ENCODE assay signal across 21 mouse cellular contexts in the genomic region with DNA sequence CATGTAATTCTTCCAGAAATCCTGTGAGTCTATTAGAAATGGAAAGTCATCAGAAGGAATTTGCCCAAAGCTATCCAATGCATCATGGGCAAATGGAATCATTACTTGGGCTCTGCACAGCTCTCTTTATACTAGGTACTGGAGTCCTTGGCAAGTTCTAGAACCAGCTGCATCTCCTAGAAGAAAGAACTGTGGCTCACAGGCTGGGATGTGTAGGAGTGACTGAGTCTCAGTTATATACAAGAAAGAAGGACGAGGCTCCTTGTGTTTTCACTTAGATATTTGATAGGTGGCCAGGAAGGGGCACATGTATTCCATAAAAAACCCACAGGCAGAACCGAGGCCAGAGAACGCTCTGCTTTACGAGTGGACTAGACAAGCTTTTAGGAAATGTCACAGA.
"Had no signal": no experiment of that assay in that cellular context is flagged by ENCODE, and none has a peak within 500 bp of the region (broad histone marks: within the 10 kb centered on the region; RNA-seq: fewer than 3 reads in every experiment).

No protein-coding gene starts in this region.

- ATAC-seq: hindbrain, embryonic 16.5 days; hindbrain, postnatal 0 days; inflammation-experienced regulatory T-cells, adult 6 months; intestine, embryonic 15.5 days; intestine, embryonic 16.5 days; intestine, postnatal 0 days had no signal

- DNase-seq: heart, postnatal 10 days; heart, postnatal 14 days; heart, postnatal 36 days; heart, postnatal 4 days; kidney, adult 11 months; kidney, adult 18-20 months; kidney, adult 2 months; kidney, adult 8-10 months; kidney, adult 9 months; kidney, postnatal 10 days; kidney, postnatal 14 days; kidney, postnatal 25 days; kidney, postnatal 4 days; layer of hippocampus, adult 9-11 months; layer of hippocampus, postnatal 36 days had no signal
